In the genomic region with DNA sequence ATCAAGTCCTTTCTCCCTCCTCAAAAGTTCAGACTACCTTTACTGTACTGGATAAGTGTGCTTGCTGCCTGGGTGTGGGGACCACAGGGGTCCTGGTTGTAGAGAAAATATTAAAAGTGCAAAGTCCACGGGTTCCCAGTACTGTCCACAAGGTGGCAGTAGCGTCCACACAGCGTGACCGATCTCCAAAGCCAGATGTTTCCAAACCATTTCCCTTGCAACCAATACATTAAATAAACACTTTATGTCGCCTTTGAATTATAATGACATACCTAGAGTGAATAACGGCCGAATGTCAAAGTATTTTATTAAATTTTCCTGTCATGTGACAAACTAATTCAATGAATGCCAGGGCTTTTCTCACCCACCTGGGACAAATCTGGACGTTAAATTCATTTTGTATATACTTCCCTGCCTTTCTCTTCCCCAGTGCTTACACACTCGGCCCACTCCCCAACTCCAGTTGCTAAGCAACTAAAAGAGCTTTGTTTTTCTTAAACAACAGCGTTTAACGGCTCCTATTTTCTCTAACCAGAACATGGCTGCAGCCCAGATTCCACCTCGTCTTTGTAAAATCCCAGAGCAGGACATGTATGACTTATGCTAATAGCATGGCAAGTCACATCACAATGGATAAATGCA, we compare ENCODE assay signal across 8 mouse cellular contexts. TPM values are rescaled to one million over a fixed set of nuclear protein-coding genes. Genes with fewer than 3 reads are reported as not detected.
A peak's percentile ranks its signal among the peaks of the same experiment; 100 is the strongest.
DNase-seq lines count a peak whose midpoint lies in the region; ATAC-seq and TF ChIP-seq lines count a peak whose summit lies in the region.

No protein-coding gene starts in this region.

- H3K27ac ChIP-seq in CH12.LX (ENCODE audit: insufficient read depth, low read depth): no peak overlapping the region
- no peak overlapping the region for H3K27ac ChIP-seq in forebrain, embryonic 16.5 days (ENCODE audit: low read length)
- peak overlapping the region; percentile 36; the same call in 1 of the 2 replicates for H3K27ac ChIP-seq in hindbrain, embryonic 16.5 days (ENCODE audit: low read depth, low read length)
- H3K27ac ChIP-seq in limb, embryonic 14.5 days (replicated peaks; ENCODE audit: low read depth, low read length): peak overlapping the region; percentile 34; the same call in 1 of the 2 replicates
- H3K27ac ChIP-seq in midbrain, postnatal 0 days (ENCODE audit: low read depth, low read length): no peak overlapping the region

- no peak overlapping the region for H3K4me3 ChIP-seq in CH12.LX (replicated peaks in 1 of 3; ENCODE audit: low read depth in 2 of 3, low read length in 2 of 3, poor library complexity in 1 of 3)
- peak overlapping the region; percentile 3; the same call in 1 of the 2 replicates for H3K4me3 ChIP-seq in forebrain, embryonic 16.5 days (replicated peaks; ENCODE audit: low read length)
- peak overlapping the region; percentile 11 for H3K4me3 ChIP-seq in hindbrain, embryonic 16.5 days (ENCODE audit: low read length)
- H3K4me3 ChIP-seq in limb, embryonic 14.5 days (replicated peaks; ENCODE audit: low read length): no peak overlapping the region
- H3K4me3 ChIP-seq in midbrain, postnatal 0 days (ENCODE audit: low read depth, low read length): no peak overlapping the region

- WGBS in forebrain, embryonic 16.5 days: 4% methylated on average over 12 of the region's 12 CpGs
- WGBS in hindbrain, embryonic 16.5 days: 7% methylated on average over 12 of the region's 12 CpGs
- 7% methylated on average over 12 of the region's 12 CpGs for WGBS in limb, embryonic 14.5 days
- 8% methylated on average over 12 of the region's 12 CpGs for WGBS in midbrain, postnatal 0 days

- peak; percentile 58 to 65 for DNase-seq in B cell, adult 2 months
- DNase-seq in CH12.LX (ENCODE audit: extremely low read depth): peak; percentile 55
- peak; percentile 39 for DNase-seq in c-Kit-positive CD71-positive TER-119-negative erythroid progenitor cells, embryonic 14.5 days (ENCODE audit: low read depth)
- DNase-seq in limb, embryonic 14.5 days (ENCODE audit: low spot score): peak; percentile 81
- peak; percentile 77 for DNase-seq in midbrain, postnatal 0 days (ENCODE audit: low spot score)
- peak; percentile 39 for DNase-seq in yolk sac, embryonic 10.5 days (ENCODE audit: low spot score)

- no peaks in the 10 kb centered on the region for H3K9me3 ChIP-seq in CH12.LX (replicated peaks; ENCODE audit: low read length)
- no peaks in the 10 kb centered on the region for H3K9me3 ChIP-seq in forebrain, embryonic 16.5 days (ENCODE audit: control insufficient read depth, low read length)
- no peaks in the 10 kb centered on the region for H3K9me3 ChIP-seq in hindbrain, embryonic 16.5 days (ENCODE audit: control insufficient read depth, low read length)
- H3K9me3 ChIP-seq in limb, embryonic 14.5 days (ENCODE audit: control insufficient read depth, low read length): no peaks in the 10 kb centered on the region
- H3K9me3 ChIP-seq in midbrain, postnatal 0 days (ENCODE audit: low read length): no peaks in the 10 kb centered on the region

- ATAC-seq in forebrain, embryonic 16.5 days: peak; percentile 74
- peak; percentile 86 for ATAC-seq in hindbrain, embryonic 16.5 days
- ATAC-seq in limb, embryonic 14.5 days (ENCODE audit: low FRiP score, low read depth): peak; percentile 84
- ATAC-seq in midbrain, postnatal 0 days (ENCODE audit: low FRiP score): peak; percentile 52; the same call in 1 of the 2 replicates

- peak; percentile 79 for TF ChIP-seq RAD21 in CH12.LX (IDR thresholded peaks at IDR 0.05; ENCODE audit: low read depth, low read length)

- TF ChIP-seq CTCF in CH12.LX (conservative IDR thresholded peaks at IDR 0.05 in 1 of 2, IDR thresholded peaks at IDR 0.05 in 1 of 2; ENCODE audit: low read depth in 2 of 2, low read length in 2 of 2): peak; percentile 71 to 88
- TF ChIP-seq CTCF in midbrain, postnatal 0 days (IDR thresholded peaks at IDR 0.05): peak; percentile 95

- H3K36me3 ChIP-seq in CH12.LX (replicated peaks in 1 of 2; ENCODE audit: control insufficient read depth in 1 of 2, insufficient read depth in 1 of 2, low read length in 1 of 2): no peaks in the 10 kb centered on the region
- no peaks in the 10 kb centered on the region for H3K36me3 ChIP-seq in forebrain, embryonic 16.5 days (ENCODE audit: control insufficient read depth, insufficient read depth)
- H3K36me3 ChIP-seq in hindbrain, embryonic 16.5 days (ENCODE audit: control insufficient read depth, insufficient read depth, low read length): no peaks in the 10 kb centered on the region
- no peaks in the 10 kb centered on the region for H3K36me3 ChIP-seq in limb, embryonic 14.5 days (ENCODE audit: control insufficient read depth, insufficient read depth, low read length)
- no peaks in the 10 kb centered on the region for H3K36me3 ChIP-seq in midbrain, postnatal 0 days (ENCODE audit: insufficient read depth, low read length)

- no peaks in the 10 kb centered on the region for H3K27me3 ChIP-seq in CH12.LX (replicated peaks)
- H3K27me3 ChIP-seq in forebrain, embryonic 16.5 days (replicated peaks; ENCODE audit: control insufficient read depth, insufficient read depth, low read length): no peaks in the 10 kb centered on the region
- H3K27me3 ChIP-seq in hindbrain, embryonic 16.5 days (replicated peaks; ENCODE audit: control insufficient read depth, insufficient read depth, low read length): no peaks in the 10 kb centered on the region
- no peaks in the 10 kb centered on the region for H3K27me3 ChIP-seq in limb, embryonic 14.5 days (ENCODE audit: control insufficient read depth, insufficient read depth, low read length)
- H3K27me3 ChIP-seq in midbrain, postnatal 0 days (ENCODE audit: insufficient read depth, low read length): no peaks in the 10 kb centered on the region

- TF ChIP-seq POLR2A in CH12.LX (IDR thresholded peaks at IDR 0.05; ENCODE audit: low read depth, low read length): no peak
- no peak for TF ChIP-seq POLR2A in limb, embryonic 14.5 days (IDR thresholded peaks at IDR 0.05; ENCODE audit: borderline replicate concordance, extremely low read depth, insufficient read depth, insufficient read length)

- 0 out of 2 replicates have a peak overlapping the region, but pooled peaks have one; percentile 9 for H3K4me2 ChIP-seq in CH12.LX (ENCODE audit: insufficient read depth, low read depth, poor library complexity, severe bottlenecking)
- H3K4me2 ChIP-seq in forebrain, embryonic 16.5 days (ENCODE audit: low read length): peak overlapping the region; percentile 44
- peak overlapping the region; percentile 51 for H3K4me2 ChIP-seq in hindbrain, embryonic 16.5 days (ENCODE audit: low read length)
- peak overlapping the region; percentile 27 for H3K4me2 ChIP-seq in limb, embryonic 14.5 days (replicated peaks; ENCODE audit: low read depth, low read length, severe bottlenecking)
- H3K4me2 ChIP-seq in midbrain, postnatal 0 days (ENCODE audit: low read depth, low read length, poor library complexity, severe bottlenecking): peak overlapping the region; percentile 44

- H3K79me2 ChIP-seq in CH12.LX (replicated peaks; ENCODE audit: control insufficient read depth, extremely low read depth, insufficient read depth, poor library complexity, severe bottlenecking): no peaks in the 10 kb centered on the region

- in situ Hi-C loops in CH12.LX (cut with MboI; ENCODE audit: low pct_ligation_motif_present, low pct_unique_long_range_greater_than_20kb, low sequenced_read_pairs): loop anchor here (10.0 kb wide), 2 partner anchors 180 to 300 kb away; no protein-coding TSS in a partner anchor

- H3K9ac ChIP-seq in CH12.LX (ENCODE audit: insufficient read depth, low read depth): no peak overlapping the region
- no peak overlapping the region for H3K9ac ChIP-seq in forebrain, embryonic 16.5 days (replicated peaks; ENCODE audit: low read depth, low read length)
- no peak overlapping the region for H3K9ac ChIP-seq in hindbrain, embryonic 16.5 days (ENCODE audit: low read depth, low read length)
- H3K9ac ChIP-seq in limb, embryonic 14.5 days (ENCODE audit: low read depth, low read length, severe bottlenecking): no peak overlapping the region
- no peak overlapping the region for H3K9ac ChIP-seq in midbrain, postnatal 0 days (replicated peaks; ENCODE audit: low read length, poor library complexity, severe bottlenecking)

- peaks cover 2 to 9% of the 10 kb centered on the region in 2 experiments; a peak in 2 of 4 replicates for H3K4me1 ChIP-seq in CH12.LX (ENCODE audit: control insufficient read depth in 1 of 2, insufficient read depth in 2 of 2)
- peaks cover 4% of the 10 kb centered on the region for H3K4me1 ChIP-seq in forebrain, embryonic 16.5 days (replicated peaks; ENCODE audit: control insufficient read depth, insufficient read depth, low read length)
- H3K4me1 ChIP-seq in hindbrain, embryonic 16.5 days (ENCODE audit: control insufficient read depth, insufficient read depth, low read depth, low read length): peaks cover 4% of the 10 kb centered on the region
- H3K4me1 ChIP-seq in limb, embryonic 14.5 days (ENCODE audit: control insufficient read depth, insufficient read depth, low read length): peaks cover 9% of the 10 kb centered on the region; the same call in 1 of the 2 replicates
- no peaks in the 10 kb centered on the region for H3K4me1 ChIP-seq in midbrain, postnatal 0 days (ENCODE audit: insufficient read depth, low read length)

- no peak for TF ChIP-seq EP300 in CH12.LX (IDR thresholded peaks at IDR 0.05; ENCODE audit: low read length)

- dilution Hi-C loops in CH12.LX (cut with MboI; ENCODE audit: extremely low pct_ligation_motif_present, extremely low pct_unique_long_range_greater_than_20kb, low sequenced_read_pairs): no loop called here

TF ChIP-seq in CH12.LX, 34 proteins besides CTCF, POLR2A, EP300 and RAD21:
- TF ChIP-seq SMC3 (IDR thresholded peaks at IDR 0.05; ENCODE audit: low read depth, low read length): peak; percentile 79
- peak; percentile 43; the same call in 1 of the 2 replicates for TF ChIP-seq MYC (IDR thresholded peaks at IDR 0.05; ENCODE audit: low read depth, low read length)
- no peak for TF ChIP-seq UBTF (IDR thresholded peaks at IDR 0.05; ENCODE audit: low read depth, low read length)

RNA-seq across cellular contexts. Expression of a gene that starts 49.4 kb away (rescaled TPM):
- total RNA-seq in CH12.LX (2012; rRNA removed): 1.1 and 1.8 TPM in 2 replicates
- total RNA-seq in CH12.LX (2014; rRNA removed): 0.66 and 0.82 TPM in 2 replicates
- 3.8 and 4.5 TPM in 2 replicates for polyA plus RNA-seq in CH12.LX (2012; ENCODE audit: insufficient read length, low read depth)
- polyA plus RNA-seq in forebrain, embryonic 16.5 days (2015; fragmentation: Nextera tagmentation; extraction: Ambion mirVana): 13.8 and 14.8 TPM in 2 replicates
- 5.0 and 7.1 TPM in 2 replicates for polyA plus RNA-seq in hindbrain, embryonic 16.5 days (2015; fragmentation: Nextera tagmentation; extraction: Ambion mirVana)
- 8.4 and 8.5 TPM in 2 replicates for polyA plus RNA-seq in limb, embryonic 14.5 days (2012; rRNA removed)
- 17.2 and 23.0 TPM in 2 replicates for polyA plus RNA-seq in limb, embryonic 14.5 days (2014; fragmentation: Nextera tagmentation; extraction: Ambion mirVana)
- total RNA-seq in midbrain, postnatal 0 days (2014; rRNA removed): 1.4 and 4.2 TPM in 2 replicates
- 2.0 and 2.3 TPM in 2 replicates for polyA plus RNA-seq in midbrain, postnatal 0 days (2015; fragmentation: Nextera tagmentation; extraction: Ambion mirVana)

Comparison
In these comparisons a context has a peak if more than half of its experiments do, and no peak if none do; other contexts are left out.
1. H3K27ac ChIP-seq: peak in hindbrain, embryonic 16.5 days (single experiment) and limb, embryonic 14.5 days (single experiment); none in CH12.LX (single experiment), forebrain, embryonic 16.5 days (single experiment) and midbrain, postnatal 0 days (single experiment).
2. H3K4me3 ChIP-seq: peak in forebrain, embryonic 16.5 days (single experiment) and hindbrain, embryonic 16.5 days (single experiment); none in CH12.LX (0 of 3), limb, embryonic 14.5 days (single experiment) and midbrain, postnatal 0 days (single experiment).
3. Peak in every context shown above with its lines, with median percentiles within 50 percentile points of each other: DNase-seq, H3K4me2 ChIP-seq and ATAC-seq.